Mouse (Mus musculus): ENCODE results near the gene Rpl9-ps1. TPM values are rescaled to one million over a fixed set of nuclear protein-coding genes. Genes with fewer than 3 reads are reported as not detected.

Rpl9-ps1 gene
- polyA plus RNA-seq, 1 experiment from 2014 or later, result not detected

DNA sequence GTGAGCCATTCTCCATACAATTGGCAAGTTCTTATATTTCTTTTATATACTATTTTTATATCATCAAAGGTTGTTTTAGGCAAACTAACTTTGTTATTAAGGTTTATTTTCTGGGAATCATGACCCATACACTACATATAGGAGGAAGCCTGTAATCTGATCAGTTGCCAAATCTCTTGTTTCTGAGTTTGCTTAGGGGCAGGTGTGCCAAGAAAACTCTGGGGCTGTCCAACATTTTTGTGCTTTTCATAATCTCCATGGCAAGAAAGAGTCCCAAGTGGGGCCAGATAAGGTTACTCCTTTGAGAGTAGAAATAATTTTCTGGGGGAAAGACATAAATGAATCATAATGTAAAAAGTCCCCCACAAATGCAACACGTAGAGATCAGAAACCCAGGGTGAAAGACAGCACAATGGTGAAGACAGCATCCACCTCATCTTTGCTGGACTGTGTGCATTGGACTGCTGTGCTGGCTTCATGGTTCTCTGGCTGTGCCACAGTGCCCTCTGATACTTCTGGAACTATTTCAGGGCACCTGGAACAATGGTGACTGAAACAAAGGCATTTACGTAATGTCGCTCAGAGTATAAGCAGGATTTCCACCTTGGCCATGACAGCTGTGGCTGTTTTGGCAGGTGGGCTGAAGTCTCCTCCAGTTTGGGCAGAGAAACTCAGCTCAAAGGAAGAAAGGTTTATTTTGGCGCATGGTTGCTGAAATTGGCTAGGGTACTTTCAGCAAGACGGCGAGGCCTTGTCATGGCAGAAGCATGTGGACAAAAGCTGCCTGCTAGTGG is 1.1 kb upstream of the Rpl9-ps1 start:
- Histone ChIP-seq H3K27me3 (replicated peaks) (no peaks in the 10 kb centered on the region), H3K4me2 (no peak overlapping the region), H3K9me3 (replicated peaks) (peaks cover 6% of the 10 kb centered on the region; the same call in 1 of the 2 replicates), H3K27ac (ENCODE audit: poor library complexity, severe bottlenecking) (no peak overlapping the region), H3K4me1 (replicated peaks) (no peaks in the 10 kb centered on the region), H3K9ac (no peak overlapping the region), H3K36me3 (no peaks in the 10 kb centered on the region), H3K4me3 (no peak overlapping the region)
- 89% methylated on average over 6 of the region's 6 CpGs for WGBS
- no peak for ATAC-seq (ENCODE audit: insufficient number of reproducible peaks, low FRiP score)

DNA sequence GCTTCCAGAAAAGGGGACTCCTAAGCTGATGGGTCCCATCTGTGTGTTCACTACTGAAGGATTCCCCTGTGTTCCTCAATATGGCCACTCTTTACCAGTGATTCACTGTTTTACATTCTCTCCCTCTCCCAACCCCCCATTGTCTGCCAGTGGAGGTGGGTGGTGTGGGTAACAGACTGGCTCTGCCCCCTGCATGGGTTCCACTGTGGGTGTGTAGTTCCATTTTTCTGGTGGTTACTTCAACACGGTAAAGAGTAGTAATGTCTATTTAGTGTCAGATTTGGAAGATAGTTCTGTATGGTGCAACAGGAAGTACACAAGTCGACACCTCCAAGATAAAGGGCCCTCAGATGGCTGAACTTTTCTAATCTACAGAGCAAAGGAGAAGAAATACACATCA is 4.2 kb downstream of the Rpl9-ps1 start:
- Histone ChIP-seq H3K9ac (no peak overlapping the region), H3K4me1 (replicated peaks) (no peaks in the 10 kb centered on the region; the same call in 1 of the 2 replicates), H3K9me3 (replicated peaks) (peaks cover 6% of the 10 kb centered on the region; the same call in 1 of the 2 replicates), H3K4me2 (no peak overlapping the region), H3K27me3 (replicated peaks) (no peaks in the 10 kb centered on the region), H3K36me3 (no peaks in the 10 kb centered on the region), H3K27ac (ENCODE audit: poor library complexity, severe bottlenecking) (no peak overlapping the region), H3K4me3 (no peak overlapping the region)
- 64% methylated on average over 2 of the region's 2 CpGs for WGBS
- ATAC-seq (ENCODE audit: insufficient number of reproducible peaks, low FRiP score), result no peak

DNA sequence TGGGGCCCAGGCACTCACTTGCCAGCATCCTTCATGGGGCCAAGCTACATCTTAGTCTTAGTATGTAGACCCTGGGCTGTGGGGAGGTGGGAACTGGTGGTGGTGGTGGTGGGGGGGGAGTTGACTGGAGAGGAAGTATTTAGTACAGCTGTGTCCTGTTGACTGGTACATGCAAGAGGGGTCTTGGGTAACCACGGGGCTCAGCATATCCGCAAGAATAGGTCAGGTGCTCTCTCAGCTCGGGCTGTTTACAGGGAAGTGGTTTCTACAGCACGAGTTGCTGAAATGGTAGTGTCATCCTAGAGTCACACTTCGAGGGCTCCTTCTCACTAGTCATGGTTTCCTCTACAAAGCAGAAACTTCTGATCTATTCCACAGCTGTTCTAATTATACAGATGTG is 5.3 kb downstream of the Rpl9-ps1 start:
- Histone ChIP-seq H3K4me1 (replicated peaks) (no peaks in the 10 kb centered on the region; the same call in 1 of the 2 replicates), H3K27ac (ENCODE audit: poor library complexity, severe bottlenecking) (no peak overlapping the region), H3K27me3 (replicated peaks) (no peaks in the 10 kb centered on the region), H3K36me3 (no peaks in the 10 kb centered on the region), H3K9ac (no peak overlapping the region), H3K4me3 (no peak overlapping the region), H3K9me3 (replicated peaks) (peaks cover 3% of the 10 kb centered on the region; the same call in 1 of the 2 replicates), H3K4me2 (no peak overlapping the region)
- no peak for ATAC-seq (ENCODE audit: insufficient number of reproducible peaks, low FRiP score)
- 76% methylated on average over 5 of the region's 5 CpGs for WGBS

DNA sequence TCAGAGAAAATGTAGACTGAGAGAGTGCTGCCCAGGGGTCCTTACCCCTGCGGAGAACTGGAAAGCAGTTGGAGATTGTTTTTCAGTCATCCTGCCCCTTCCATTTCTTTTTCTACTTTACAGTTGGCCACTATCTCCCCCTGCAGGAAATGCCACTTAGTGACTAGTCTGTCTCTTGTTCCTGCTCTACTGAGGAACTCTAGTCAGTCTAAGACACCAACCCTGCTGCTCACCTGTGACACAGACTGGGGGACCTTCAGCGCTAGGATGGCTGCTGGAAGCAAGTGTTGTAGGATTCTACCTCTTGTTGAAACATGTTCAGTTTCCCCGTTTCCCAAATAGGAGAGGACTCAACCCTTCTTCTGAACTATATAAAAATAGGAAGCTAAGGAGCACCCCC is 5.9 kb downstream of the Rpl9-ps1 start:
- Histone ChIP-seq H3K36me3 (no peaks in the 10 kb centered on the region), H3K27ac (ENCODE audit: poor library complexity, severe bottlenecking) (no peak overlapping the region), H3K4me2 (no peak overlapping the region), H3K4me1 (replicated peaks) (no peaks in the 10 kb centered on the region; the same call in 1 of the 2 replicates), H3K27me3 (replicated peaks) (no peaks in the 10 kb centered on the region), H3K9me3 (replicated peaks) (no peaks in the 10 kb centered on the region), H3K9ac (no peak overlapping the region), H3K4me3 (no peak overlapping the region)
- ATAC-seq (ENCODE audit: insufficient number of reproducible peaks, low FRiP score), result no peak
- 57% methylated on average over 3 of the region's 3 CpGs for WGBS

DNA sequence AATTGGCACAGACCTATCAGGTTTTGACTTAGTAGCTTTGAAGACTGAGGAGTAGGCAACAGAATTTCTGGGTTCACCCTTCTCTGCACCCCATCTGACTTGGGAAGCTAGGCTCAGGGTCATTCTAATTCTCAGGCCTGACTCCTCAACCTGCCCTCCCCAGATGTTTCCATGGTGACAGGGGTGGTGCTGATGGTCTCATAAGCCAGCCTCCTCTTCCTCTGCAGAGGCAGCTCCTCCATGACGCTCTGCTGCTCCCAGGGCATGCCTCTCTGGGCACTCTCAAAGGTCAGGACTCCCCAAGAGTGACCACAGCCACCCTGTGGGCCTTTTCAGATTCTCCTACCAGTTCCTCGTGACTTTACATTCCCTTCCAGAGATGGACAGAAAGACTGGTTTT is 6.5 kb downstream of the Rpl9-ps1 start:
- Histone ChIP-seq H3K27ac (ENCODE audit: poor library complexity, severe bottlenecking) (no peak overlapping the region), H3K36me3 (no peaks in the 10 kb centered on the region), H3K4me2 (no peak overlapping the region), H3K27me3 (replicated peaks) (no peaks in the 10 kb centered on the region), H3K9ac (no peak overlapping the region), H3K4me1 (replicated peaks) (peaks cover under 1% of the 10 kb centered on the region; the same call in 1 of the 2 replicates), H3K4me3 (no peak overlapping the region), H3K9me3 (replicated peaks) (no peaks in the 10 kb centered on the region)
- ATAC-seq (ENCODE audit: insufficient number of reproducible peaks, low FRiP score), result no peak
- WGBS, result 56% methylated on average over 2 of the region's 2 CpGs

DNA sequence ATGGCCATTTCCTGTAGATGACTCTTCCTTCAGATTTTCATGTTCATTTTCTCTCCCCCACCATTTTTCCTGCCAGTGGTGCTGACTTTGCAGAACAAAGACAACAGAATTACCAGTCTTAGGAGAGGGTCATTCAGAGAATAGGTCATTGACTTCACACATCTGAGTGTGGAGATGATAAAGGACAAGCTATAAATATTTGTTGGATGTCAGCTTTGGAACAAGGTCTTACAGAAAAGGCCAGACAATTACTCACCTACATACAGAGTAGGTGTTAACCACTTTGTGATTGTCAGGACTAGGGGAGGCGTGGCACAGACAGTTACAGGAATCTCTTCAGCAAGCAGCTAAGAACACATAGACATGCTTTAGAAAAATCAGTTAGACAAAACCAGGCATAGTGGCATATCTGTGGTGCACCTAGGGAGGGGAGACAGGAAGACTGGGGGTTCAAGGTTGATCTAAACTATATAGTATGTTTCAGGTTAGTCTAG is 8.6 kb downstream of the Rpl9-ps1 start:
- Histone ChIP-seq H3K9ac (no peak overlapping the region), H3K27me3 (replicated peaks) (no peaks in the 10 kb centered on the region), H3K36me3 (no peaks in the 10 kb centered on the region), H3K27ac (ENCODE audit: poor library complexity, severe bottlenecking) (no peak overlapping the region), H3K4me1 (replicated peaks) (peaks cover 7% of the 10 kb centered on the region), H3K4me3 (no peak overlapping the region), H3K9me3 (replicated peaks) (no peaks in the 10 kb centered on the region), H3K4me2 (no peak overlapping the region)
- no peak for ATAC-seq (ENCODE audit: insufficient number of reproducible peaks, low FRiP score)
- 49% methylated on average over 1 of the region's 1 CpGs for WGBS

DNA sequence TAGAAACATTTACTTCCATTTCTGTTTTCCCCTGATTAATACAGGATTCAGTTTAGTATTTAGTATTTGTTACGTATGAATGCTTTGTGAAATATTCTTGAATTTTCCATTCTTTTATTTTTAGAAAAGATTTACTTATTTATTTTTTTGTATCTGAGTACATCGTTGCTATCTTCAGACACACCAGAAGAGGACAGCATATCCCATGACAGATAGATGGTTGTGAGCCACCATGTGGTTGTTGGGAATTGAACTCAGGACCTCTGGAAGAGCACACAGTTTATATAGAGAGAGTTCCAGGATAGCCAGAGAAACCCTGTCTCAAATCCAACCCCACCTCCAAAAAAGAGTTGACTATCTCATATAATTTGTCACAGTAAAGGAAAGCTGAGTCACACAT is 10.5 kb downstream of the Rpl9-ps1 start:
- Histone ChIP-seq H3K36me3 (no peaks in the 10 kb centered on the region), H3K4me1 (replicated peaks) (peaks cover 14% of the 10 kb centered on the region), H3K9ac (no peak overlapping the region), H3K4me2 (no peak overlapping the region), H3K9me3 (replicated peaks) (no peaks in the 10 kb centered on the region), H3K4me3 (no peak overlapping the region), H3K27ac (ENCODE audit: poor library complexity, severe bottlenecking) (no peak overlapping the region), H3K27me3 (replicated peaks) (no peaks in the 10 kb centered on the region)
- no peak for ATAC-seq (ENCODE audit: insufficient number of reproducible peaks, low FRiP score)
- WGBS, result 88% methylated on average over 2 of the region's 2 CpGs

DNA sequence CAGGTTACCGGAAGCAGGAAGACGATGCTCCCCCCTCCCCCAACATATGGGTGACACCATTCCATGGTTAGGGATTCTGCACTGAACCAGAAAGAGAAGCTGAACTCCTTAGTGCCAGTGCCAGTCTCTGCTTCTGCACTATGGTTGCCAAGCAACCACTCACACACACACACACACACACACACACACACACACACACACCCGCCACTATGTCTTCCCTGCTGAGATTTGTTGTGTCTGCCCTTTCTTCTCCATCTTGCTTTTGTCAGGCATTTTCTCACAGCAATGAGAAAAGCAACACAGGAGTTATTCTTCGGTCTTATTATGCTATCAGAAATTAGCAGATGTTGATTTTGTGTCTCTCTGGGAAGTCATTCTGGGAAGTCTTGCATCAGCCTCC is 11.0 kb downstream of the Rpl9-ps1 start:
- no peaks in the 10 kb centered on the region for H3K9me3 ChIP-seq (replicated peaks)
- peaks cover 14% of the 10 kb centered on the region for H3K4me1 ChIP-seq (replicated peaks)
- no peak overlapping the region for H3K4me3 ChIP-seq
- no peak for ATAC-seq (ENCODE audit: insufficient number of reproducible peaks, low FRiP score)
- H3K4me2 ChIP-seq, result no peak overlapping the region
- H3K27me3 ChIP-seq (replicated peaks), result no peaks in the 10 kb centered on the region
- H3K27ac ChIP-seq (ENCODE audit: poor library complexity, severe bottlenecking), result no peak overlapping the region
- no peaks in the 10 kb centered on the region for H3K36me3 ChIP-seq
- WGBS, result 70% methylated on average over 4 of the region's 4 CpGs
- no peak overlapping the region for H3K9ac ChIP-seq

DNA sequence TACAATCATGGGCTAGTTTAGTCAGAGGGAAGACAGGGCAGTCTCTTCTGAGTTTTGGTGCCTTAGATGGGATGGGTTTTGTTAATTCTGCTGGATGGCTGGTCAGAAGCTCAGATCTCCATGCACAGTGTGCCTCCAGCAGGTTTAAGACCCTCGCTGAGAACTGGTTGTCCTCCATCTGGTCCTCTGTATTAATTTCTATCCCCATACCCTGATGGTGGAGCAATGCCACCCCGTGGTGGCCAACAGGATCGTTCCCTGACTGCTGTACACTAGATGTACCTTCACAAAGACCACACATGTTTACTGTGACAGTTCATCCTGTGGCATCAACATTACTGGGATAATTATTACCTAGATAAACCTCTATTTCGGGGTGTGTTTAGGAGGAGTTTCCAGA is 12.7 kb downstream of the Rpl9-ps1 start:
- no peak for ATAC-seq (ENCODE audit: insufficient number of reproducible peaks, low FRiP score)
- no peaks in the 10 kb centered on the region for H3K9me3 ChIP-seq (replicated peaks)
- no peak overlapping the region for H3K4me3 ChIP-seq
- no peak overlapping the region for H3K9ac ChIP-seq
- WGBS, result 57% methylated on average over 4 of the region's 4 CpGs
- H3K4me2 ChIP-seq, result no peak overlapping the region
- no peaks in the 10 kb centered on the region for H3K27me3 ChIP-seq (replicated peaks)
- no peaks in the 10 kb centered on the region for H3K36me3 ChIP-seq
- H3K27ac ChIP-seq (ENCODE audit: poor library complexity, severe bottlenecking), result no peak overlapping the region
- peaks cover 14% of the 10 kb centered on the region for H3K4me1 ChIP-seq (replicated peaks)

DNA sequence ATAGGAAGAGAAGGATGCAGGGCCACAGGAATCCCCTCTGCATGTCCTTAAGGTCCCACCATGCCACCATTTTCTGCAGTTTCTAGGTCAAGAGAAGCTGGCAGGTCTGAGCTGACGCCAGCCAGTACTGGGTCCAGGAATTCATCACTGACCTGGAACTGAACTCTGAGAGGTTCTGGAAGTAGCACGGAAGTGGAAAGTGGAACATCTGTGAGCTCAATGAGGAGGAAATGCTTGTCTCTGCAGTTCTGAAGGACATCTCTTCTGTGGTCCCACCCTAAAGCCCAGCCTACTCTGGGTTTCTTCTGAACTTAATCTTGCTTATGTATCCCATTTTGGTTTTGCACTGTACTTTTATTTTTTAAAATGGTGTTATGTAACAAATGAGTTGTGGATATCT is 14.4 kb downstream of the Rpl9-ps1 start:
- Histone ChIP-seq H3K4me1 (replicated peaks) (peaks cover 14% of the 10 kb centered on the region), H3K4me3 (no peak overlapping the region), H3K27me3 (replicated peaks) (no peaks in the 10 kb centered on the region), H3K9ac (no peak overlapping the region), H3K9me3 (replicated peaks) (no peaks in the 10 kb centered on the region), H3K27ac (ENCODE audit: poor library complexity, severe bottlenecking) (no peak overlapping the region), H3K4me2 (no peak overlapping the region), H3K36me3 (no peaks in the 10 kb centered on the region)
- ATAC-seq (ENCODE audit: insufficient number of reproducible peaks, low FRiP score), result no peak
- WGBS, result 62% methylated on average over 2 of the region's 2 CpGs

DNA sequence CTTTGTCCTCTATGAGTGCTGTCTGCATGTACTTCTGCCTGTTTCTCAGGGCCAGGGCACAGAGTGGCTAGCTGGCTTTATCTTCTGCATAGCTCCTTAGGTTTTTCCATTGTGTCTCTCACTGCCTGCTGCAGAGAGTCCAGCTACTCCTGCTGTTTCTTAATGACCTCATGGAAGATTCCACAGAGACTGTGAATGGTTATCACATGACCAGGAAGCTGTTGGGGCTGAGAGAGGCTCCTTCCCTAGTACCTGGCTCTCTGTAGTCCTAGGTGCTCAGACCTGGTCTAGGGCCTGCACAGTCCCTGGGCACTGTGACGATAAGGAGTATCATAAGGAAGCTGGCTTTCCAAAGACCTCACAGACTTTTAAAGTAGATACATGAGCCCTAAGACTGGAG is 14.8 kb downstream of the Rpl9-ps1 start:
- no peak overlapping the region for H3K4me2 ChIP-seq
- H3K4me1 ChIP-seq (replicated peaks), result peaks cover 14% of the 10 kb centered on the region
- 82% methylated on average over 1 of the region's 1 CpGs for WGBS
- H3K9ac ChIP-seq, result no peak overlapping the region
- ATAC-seq (ENCODE audit: insufficient number of reproducible peaks, low FRiP score), result peak; percentile 51; the same call in 1 of the 2 replicates
- no peaks in the 10 kb centered on the region for H3K36me3 ChIP-seq
- no peak overlapping the region for H3K4me3 ChIP-seq
- no peak overlapping the region for H3K27ac ChIP-seq (ENCODE audit: poor library complexity, severe bottlenecking)
- H3K9me3 ChIP-seq (replicated peaks), result no peaks in the 10 kb centered on the region
- no peaks in the 10 kb centered on the region for H3K27me3 ChIP-seq (replicated peaks)

DNA sequence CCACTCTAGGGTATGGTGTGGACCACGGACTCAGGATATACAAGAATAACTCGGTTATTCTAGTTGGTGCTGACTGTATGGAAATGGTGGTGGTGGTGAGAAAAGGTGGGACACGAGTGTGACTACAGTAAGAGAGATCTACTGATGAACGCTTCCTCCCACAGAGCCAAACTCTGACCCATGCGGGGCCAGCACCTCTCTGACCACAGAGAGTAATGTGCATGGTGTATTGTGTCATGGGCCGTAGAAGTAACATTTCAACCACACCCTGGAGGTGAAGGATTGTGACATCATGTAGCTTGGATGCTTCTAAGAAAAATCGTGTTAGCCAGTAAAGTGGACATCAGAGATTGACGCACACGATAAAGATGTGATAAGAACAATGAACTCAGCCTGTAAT is 16.6 kb downstream of the Rpl9-ps1 start:
- peaks cover 13% of the 10 kb centered on the region for H3K4me1 ChIP-seq (replicated peaks)
- WGBS, result 81% methylated on average over 9 of the region's 9 CpGs
- H3K36me3 ChIP-seq, result no peaks in the 10 kb centered on the region

More for the DNA sequence above, 16.6 kb downstream of the Rpl9-ps1 start:
- Histone ChIP-seq H3K4me3 (no peak overlapping the region), H3K9me3 (replicated peaks) (no peaks in the 10 kb centered on the region), H3K27me3 (replicated peaks) (no peaks in the 10 kb centered on the region), H3K9ac (no peak overlapping the region), H3K4me2 (no peak overlapping the region), H3K27ac (ENCODE audit: poor library complexity, severe bottlenecking) (no peak overlapping the region)
- no peak for ATAC-seq (ENCODE audit: insufficient number of reproducible peaks, low FRiP score)
